Mouse (Mus musculus) macrophage (primary cell): Measurements from ENCODE around the gene Tm7sf3. TPM values are rescaled to one million over a fixed set of nuclear protein-coding genes. Genes with fewer than 3 reads are reported as not detected.
"Not testable (repeated sequence)": the region's sequence is repeated elsewhere in the genome, so short reads cannot be mapped to it uniquely, and the experiment has no call there.

Experiments used
- H3K27ac ChIP-seq: fragments of 350-480 bp; formaldehyde crosslinking; 2 replicates; pipeline ENCODE4 v1.9.0; 2021
- H3K36me3 ChIP-seq: fragments of 350-480 bp; formaldehyde crosslinking; 2 replicates; pipeline ENCODE4 v1.9.0; 2021; ENCODE audit errors: inconsistent target
- H3K4me3 ChIP-seq: fragments of 350-480 bp; formaldehyde crosslinking; 2 replicates; pipeline ENCODE4 v1.9.0; 2021; ENCODE audit errors: inconsistent target
- H3K79me2 ChIP-seq: fragments of 350-480 bp; formaldehyde crosslinking; 2 replicates; pipeline ENCODE4 v1.9.0; 2021; ENCODE audit errors: inconsistent target
- WGBS: methylation state at CpG from one replicate; pipeline ENCODE4 v1.1.7; 2026; ENCODE audit warnings: inconsistent platforms; ENCODE audit not compliant: missing documents; 5-methylcytosine and 5-hydroxymethylcytosine counted together
- polyA plus RNA-seq: library from polyadenylated mRNA; stranded (reverse); fragments of 250-400 nt; gene quantifications from 3 replicates; pipeline ENCODE4 v1.2.4, GENCODE M21; 2018; ENCODE audit warnings: inconsistent platforms

Gene Tm7sf3
- polyA plus RNA-seq, 1 experiment from 2014 or later, result 11.7 TPM

DNA sequence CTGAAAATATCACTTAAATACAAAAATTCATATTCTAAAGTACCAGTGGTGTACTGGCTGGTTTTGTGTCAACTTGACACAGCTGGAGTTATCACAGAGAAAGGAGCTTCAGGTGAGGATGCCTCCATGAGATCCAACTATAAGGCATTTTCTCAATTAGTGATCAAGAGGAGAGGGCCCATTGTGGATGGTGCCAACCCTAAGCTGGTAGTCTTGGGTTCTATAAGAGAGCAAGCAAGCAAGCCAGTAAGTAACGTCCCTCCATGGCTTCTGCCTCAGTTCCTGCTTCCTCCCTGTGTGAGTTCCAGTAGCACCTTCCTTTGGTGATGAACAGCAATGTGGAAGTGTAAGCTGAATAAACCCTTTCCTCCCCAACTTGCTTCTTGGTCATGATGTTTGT lies 80.2 kb downstream of the Tm7sf3 start:
- whole genome bisulfite sequencing, result 90% methylated on average over 1 of the region's 1 CpGs
- H3K79me2 ChIP-seq, H3K27ac ChIP-seq, H3K4me3 ChIP-seq: not testable (repeated sequence)
- peaks cover 42% of the 10 kb centered on the region for H3K36me3 ChIP-seq

Other genes with a start within 250 kb of the Tm7sf3 start
- 6.3 to 8.3 TPM (median 8.2 TPM) in 3 replicates for gene Itpr2, start 140.6 kb downstream of the Tm7sf3 start, polyA plus RNA-seq
- 81.7 to 146 TPM (median 81.9 TPM) in 3 replicates for gene Fgfr1op2, start 65.6 kb downstream of the Tm7sf3 start, polyA plus RNA-seq
- 15.9 to 48.3 TPM (median 18.5 TPM) in 3 replicates for gene Ints13, start 65.0 kb downstream of the Tm7sf3 start, polyA plus RNA-seq
- 25.7 to 41.0 TPM (median 35.8 TPM) in 3 replicates for gene Med21, start 277 bp downstream of the Tm7sf3 start, polyA plus RNA-seq
- 2.7 to 4.0 TPM (median 3.3 TPM) in 3 replicates for gene Stk38l, start 82.2 kb upstream of the Tm7sf3 start, polyA plus RNA-seq
- 0.07 to 0.25 TPM in 2 of 3 replicates, not detected in the other for gene Arntl2, start 153.2 kb upstream of the Tm7sf3 start, polyA plus RNA-seq
- not detected in 3 replicates for gene Smco2, start 207.3 kb upstream of the Tm7sf3 start, polyA plus RNA-seq
- gene Ppfibp1, start 245.7 kb upstream of the Tm7sf3 start, polyA plus RNA-seq, result 23.9 to 52.2 TPM (median 31.5 TPM) in 3 replicates